Mouse (Mus musculus): Measurements from ENCODE around the gene Rph3al.

DNA sequence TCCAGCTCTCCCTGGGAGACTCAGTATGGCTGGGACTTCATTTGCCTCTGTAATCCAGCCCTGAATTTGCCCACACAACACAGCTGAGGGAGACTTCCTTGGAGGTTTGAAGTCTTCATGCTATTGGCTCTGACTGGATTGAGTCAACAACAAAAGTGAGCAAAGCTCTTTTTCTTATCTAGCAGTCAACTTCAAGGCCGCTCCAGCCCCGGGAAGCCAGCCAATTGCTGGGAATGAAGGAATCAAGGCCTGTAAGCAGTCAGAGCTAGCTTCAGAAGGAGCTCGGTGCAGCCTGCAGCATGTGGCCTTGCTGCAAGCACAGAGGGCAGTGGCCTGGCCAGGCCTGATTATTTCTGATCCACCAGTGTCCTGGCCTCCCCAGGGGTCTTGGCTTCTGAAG is 126.3 kb downstream of the Rph3al start:
- TF ChIP-seq ZNF384 (IDR thresholded peaks at IDR 0.05; ENCODE audit: low read depth, low read length): no peak
- no peak for TF ChIP-seq CHD2 (IDR thresholded peaks at IDR 0.05; ENCODE audit: low read depth, low read length)
- TF ChIP-seq MAFK (IDR thresholded peaks at IDR 0.05; ENCODE audit: insufficient read depth, low read depth, low read length): no peak
- no peak for TF ChIP-seq HCFC1 (IDR thresholded peaks at IDR 0.05; ENCODE audit: borderline replicate concordance, insufficient read depth, low read length)
- TF ChIP-seq ZC3H11A (IDR thresholded peaks at IDR 0.05; ENCODE audit: borderline replicate concordance, low read depth, low read length): no peak
